Mouse (Mus musculus) liver, embryonic 11.5 days (tissue): ENCODE data around the gene Ppfibp1. TPM values are rescaled to one million over a fixed set of nuclear protein-coding genes. Genes with fewer than 3 reads are reported as not detected.

ENCODE experiments used
- ATAC-seq: fragments of 200-750 bp; cut with Nextera tagmentation; replicated peaks from 2 replicates; pipeline ENCODE4 v1.8.0; 2017; ENCODE audit warnings: moderate number of reproducible peaks, mild to moderate bottlenecking, moderate TSS enrichment, moderate library complexity; ENCODE audit not compliant: low FRiP score
- DNase-seq: peaks from one replicate; pipeline ENCODE4 v3.0.0-alpha.2; 2017; ENCODE audit warnings: low spot score
- H3K27ac ChIP-seq: fragments of 300-500 bp; sonication (generic); 2 replicates; pipeline ENCODE4 v1.5.1; 2014; ENCODE audit warnings: mild to moderate bottlenecking, low read depth, low read length, control low read depth
- H3K27me3 ChIP-seq: fragments of 300-500 bp; sonication (generic); replicated peaks from 2 replicates; pipeline ENCODE4 v1.6.1; 2014; ENCODE audit warnings: low read length, mixed read lengths; ENCODE audit not compliant: control insufficient read depth, insufficient read depth
- H3K36me3 ChIP-seq: fragments of 300-500 bp; sonication (generic); 2 replicates; pipeline ENCODE4 v1.6.1; 2014; ENCODE audit warnings: mild to moderate bottlenecking, low read length, moderate library complexity, mixed read lengths; ENCODE audit not compliant: control insufficient read depth, insufficient read depth
- H3K4me1 ChIP-seq: fragments of 300-500 bp; sonication (generic); replicated peaks from 2 replicates; pipeline ENCODE4 v1.6.1; 2014; ENCODE audit warnings: low read length, mixed read lengths; ENCODE audit not compliant: control insufficient read depth, insufficient read depth
- H3K4me2 ChIP-seq: fragments of 300-500 bp; sonication (generic); 2 replicates; pipeline ENCODE4 v1.6.1; 2014; ENCODE audit warnings: mild to moderate bottlenecking, control low read depth, moderate library complexity
- H3K4me3 ChIP-seq: fragments of 300-500 bp; sonication (generic); 2 replicates; pipeline ENCODE4 v1.5.1; 2014; ENCODE audit warnings: low read depth, low read length, control low read depth
- H3K9ac ChIP-seq: fragments of 300-500 bp; sonication (generic); 2 replicates; pipeline ENCODE4 v1.6.1; 2014; ENCODE audit warnings: low read depth, low read length, control low read depth
- H3K9me3 ChIP-seq: fragments of 300-500 bp; sonication (generic); 2 replicates; pipeline ENCODE4 v1.6.1; 2016; ENCODE audit warnings: low read length, inconsistent platforms, mixed read lengths; ENCODE audit not compliant: control insufficient read depth
- WGBS: fragments of 180-500 bp; shearing (Covaris S2); extraction: QIAGEN DNeasy Blood & Tissue Kit; methylation state at CpG from one replicate; pipeline ENCODE4 v1.1.7; 2014; 5-methylcytosine and 5-hydroxymethylcytosine counted together
- polyA plus RNA-seq: library from polyadenylated mRNA; unstranded; fragments of >200 nt; fragmentation: Nextera tagmentation; extraction: Ambion mirVana; gene quantifications from 2 replicates; pipeline ENCODE4 v1.2.1, GENCODE M21; 2014

Gene Ppfibp1
- 31.1 and 33.1 TPM in 2 replicates for polyA plus RNA-seq

DNA sequence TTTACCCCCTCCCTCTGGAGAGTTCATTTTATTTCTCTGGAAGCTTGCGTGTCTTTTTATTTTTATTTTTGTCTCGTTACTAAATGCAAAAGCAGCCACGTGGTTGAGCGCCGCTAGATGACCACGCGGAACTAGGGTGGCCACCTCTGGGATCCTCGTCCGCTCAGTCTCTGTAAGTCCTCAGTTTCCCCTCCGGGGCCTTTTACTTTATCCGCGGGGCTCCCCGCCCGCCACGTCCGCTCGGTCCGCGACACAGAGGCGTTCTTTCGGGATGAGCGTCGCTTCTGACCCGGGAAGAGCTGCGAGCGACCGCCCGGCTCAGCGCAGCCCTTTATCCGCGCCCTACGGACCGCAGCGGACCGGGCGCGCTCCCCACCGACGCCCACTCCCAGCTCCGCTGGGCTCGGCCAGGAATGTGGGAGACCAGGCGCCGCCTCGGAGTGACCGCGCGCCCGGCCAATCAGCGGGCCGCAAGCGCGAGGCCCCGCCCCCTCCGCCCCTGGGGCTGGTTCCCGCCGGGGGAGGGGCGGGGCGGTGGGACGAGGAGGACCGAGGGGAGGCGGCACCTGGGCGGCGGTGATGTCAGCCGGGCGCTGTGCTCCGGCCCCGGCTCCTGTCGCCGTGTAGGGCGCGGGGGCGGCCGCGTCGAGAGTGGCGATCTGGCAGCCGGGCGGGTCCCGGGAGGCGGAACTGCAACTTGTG is at the start of gene Ppfibp1:
Gene Ppfibp1, plus strand, starts transcription at position 530 of the 702 bp plus-strand sequence.
- under 1% methylated on average over 74 of the region's 80 CpGs for WGBS

DNA sequence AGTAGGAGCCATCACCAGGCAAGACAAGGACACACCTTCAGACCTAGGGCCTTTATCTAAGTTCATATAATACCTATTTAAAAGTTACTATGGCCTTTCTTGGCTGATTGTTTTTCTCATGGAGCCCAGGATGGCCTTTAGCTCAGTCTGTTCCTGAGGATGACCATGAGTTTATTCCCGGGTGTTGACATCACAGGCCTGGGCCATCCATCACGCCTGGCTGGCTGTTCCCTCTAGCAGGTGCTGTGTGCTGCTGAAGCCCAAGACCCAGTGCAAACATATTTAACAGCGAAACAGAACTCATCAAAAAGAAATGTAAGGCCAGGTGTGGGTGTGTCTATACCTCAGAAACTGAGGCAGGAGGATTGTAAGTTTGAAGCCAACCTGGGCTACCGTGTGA is 49.4 kb upstream of the Ppfibp1 start:
- ATAC-seq: no peak
- WGBS: 79% methylated on average over 4 of the region's 4 CpGs

More for the DNA sequence above, at the start of gene Ppfibp1:
- no peaks in the 10 kb centered on the region for H3K9me3 ChIP-seq
- peak within 1 kb of the TSS; percentile 71 for H3K4me3 ChIP-seq
- H3K4me1 ChIP-seq: peaks cover 16% of the 10 kb centered on the region
- H3K9ac ChIP-seq: peak within 1 kb of the TSS; percentile 80
- no peaks in the 10 kb centered on the region for H3K27me3 ChIP-seq
- H3K4me2 ChIP-seq: peak within 1 kb of the TSS; percentile 65
- ATAC-seq: peak; percentile 96
- H3K27ac ChIP-seq: peak within 1 kb of the TSS; percentile 58; the same call in 1 of the 2 replicates
- H3K36me3 ChIP-seq: no peaks in the 10 kb centered on the region
- DNase-seq: peak; percentile 93

DNA sequence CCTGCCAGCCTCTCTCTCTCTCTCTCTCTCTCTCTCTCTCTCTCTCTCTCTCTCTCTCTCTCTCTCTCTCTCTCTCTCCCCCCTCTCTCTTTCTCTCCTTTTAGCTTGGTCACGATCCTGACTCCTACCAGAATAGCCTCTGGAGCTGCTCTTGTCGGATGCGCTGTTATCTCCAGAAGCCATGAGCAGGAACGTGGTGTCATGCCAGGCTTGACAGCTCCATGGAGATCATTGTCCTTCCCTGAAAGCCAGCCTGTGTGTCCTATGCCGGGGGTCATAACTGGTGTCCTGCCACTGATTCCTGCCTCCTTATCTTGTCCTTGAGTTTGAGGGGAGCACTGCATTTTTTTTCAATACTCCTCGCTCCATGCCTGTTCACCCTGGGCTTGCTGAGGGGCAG is 43.4 kb upstream of the Ppfibp1 start:
- Histone ChIP-seq H3K27me3 (no peaks in the 10 kb centered on the region), H3K4me2 (no peak overlapping the region), H3K4me3 (no peak overlapping the region), H3K9me3 (no peaks in the 10 kb centered on the region), H3K4me1 (peaks cover 10% of the 10 kb centered on the region), H3K27ac (no peak overlapping the region), H3K36me3 (no peaks in the 10 kb centered on the region), H3K9ac (no peak overlapping the region)
- 59% methylated on average over 6 of the region's 6 CpGs for WGBS
- ATAC-seq (no peak), DNase-seq (no peak)

More for the DNA sequence above, 49.4 kb upstream of the Ppfibp1 start:
- Histone ChIP-seq H3K9ac (no peak overlapping the region), H3K27me3 (no peaks in the 10 kb centered on the region), H3K4me2 (no peak overlapping the region), H3K27ac (no peak overlapping the region), H3K36me3 (no peaks in the 10 kb centered on the region), H3K9me3 (no peaks in the 10 kb centered on the region), H3K4me3 (no peak overlapping the region), H3K4me1 (peaks cover 4% of the 10 kb centered on the region; the same call in 1 of the 2 replicates)
- no peak for DNase-seq

DNA sequence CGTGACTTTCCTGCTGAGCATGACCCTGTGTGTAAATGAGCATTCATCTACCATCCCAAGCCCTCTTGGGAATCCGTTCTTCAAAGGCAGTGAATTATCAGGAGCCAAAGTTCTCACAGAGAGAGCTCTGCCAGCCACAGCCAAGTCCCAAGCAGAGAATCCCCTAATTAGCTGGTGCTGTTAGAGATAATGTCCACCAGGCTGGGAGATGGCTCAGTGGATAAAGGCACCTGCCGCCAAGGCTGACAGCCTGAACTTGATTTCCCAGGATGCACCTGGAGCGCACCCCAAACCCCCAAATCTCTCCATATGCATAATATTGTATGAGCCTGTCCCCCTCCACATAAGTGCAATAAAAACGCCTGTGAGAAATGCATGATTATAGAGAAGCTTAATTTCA is 42.9 kb upstream of the Ppfibp1 start:
- peaks cover 11% of the 10 kb centered on the region for H3K4me1 ChIP-seq
- no peaks in the 10 kb centered on the region for H3K27me3 ChIP-seq
- H3K27ac ChIP-seq: no peak overlapping the region
- no peak for ATAC-seq
- no peaks in the 10 kb centered on the region for H3K9me3 ChIP-seq
- no peak overlapping the region for H3K4me2 ChIP-seq
- DNase-seq: no peak
- WGBS: 63% methylated on average over 5 of the region's 5 CpGs
- no peaks in the 10 kb centered on the region for H3K36me3 ChIP-seq
- no peak overlapping the region for H3K4me3 ChIP-seq
- no peak overlapping the region for H3K9ac ChIP-seq

DNA sequence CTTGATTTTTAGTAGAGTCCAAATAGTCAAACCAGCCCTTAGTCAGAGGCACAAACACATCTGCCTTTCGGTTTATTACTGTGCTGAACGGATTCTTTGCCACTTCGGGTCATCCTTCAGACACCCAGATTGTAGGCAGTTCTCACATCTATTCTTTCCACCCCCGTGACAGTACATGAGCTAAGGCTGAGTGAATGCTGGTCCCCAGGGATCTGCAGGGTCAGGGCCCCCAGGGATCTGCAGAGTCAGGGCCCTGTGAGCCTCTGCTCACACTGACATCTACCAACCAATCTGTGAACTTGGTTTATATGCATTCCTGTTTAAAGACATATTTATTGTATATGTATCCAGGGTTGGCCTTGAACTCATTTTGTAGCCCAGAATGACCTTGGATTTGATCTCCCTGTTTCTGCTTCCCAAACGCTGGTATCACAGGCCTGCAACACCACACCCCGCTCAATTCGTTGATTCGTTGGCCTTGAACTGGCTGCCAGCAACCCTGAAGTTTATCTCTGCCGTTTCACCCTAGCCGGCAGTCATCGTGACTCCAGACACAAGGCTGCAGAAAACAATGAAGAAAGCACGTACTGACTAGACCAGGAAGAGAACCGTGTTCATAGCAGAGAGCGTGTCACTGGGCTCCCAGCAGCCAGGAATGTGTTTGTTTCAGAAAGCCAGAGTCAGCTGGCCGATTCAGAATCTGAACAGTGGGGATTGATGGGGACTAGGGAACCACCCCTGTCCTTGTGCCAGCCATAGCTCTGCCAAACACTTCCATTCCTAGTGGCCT is 42.1 kb upstream of the Ppfibp1 start:
- WGBS: 62% methylated on average over 15 of the region's 15 CpGs
- ATAC-seq: 0 out of 2 replicates have a peak, but pooled peaks have one; percentile 3
- no peak overlapping the region for H3K4me2 ChIP-seq
- no peak overlapping the region for H3K4me3 ChIP-seq
- H3K27ac ChIP-seq: no peak overlapping the region
- no peaks in the 10 kb centered on the region for H3K9me3 ChIP-seq
- DNase-seq: no peak
- H3K36me3 ChIP-seq: no peaks in the 10 kb centered on the region
- H3K9ac ChIP-seq: no peak overlapping the region
- no peaks in the 10 kb centered on the region for H3K27me3 ChIP-seq
- peaks cover 16% of the 10 kb centered on the region for H3K4me1 ChIP-seq

DNA sequence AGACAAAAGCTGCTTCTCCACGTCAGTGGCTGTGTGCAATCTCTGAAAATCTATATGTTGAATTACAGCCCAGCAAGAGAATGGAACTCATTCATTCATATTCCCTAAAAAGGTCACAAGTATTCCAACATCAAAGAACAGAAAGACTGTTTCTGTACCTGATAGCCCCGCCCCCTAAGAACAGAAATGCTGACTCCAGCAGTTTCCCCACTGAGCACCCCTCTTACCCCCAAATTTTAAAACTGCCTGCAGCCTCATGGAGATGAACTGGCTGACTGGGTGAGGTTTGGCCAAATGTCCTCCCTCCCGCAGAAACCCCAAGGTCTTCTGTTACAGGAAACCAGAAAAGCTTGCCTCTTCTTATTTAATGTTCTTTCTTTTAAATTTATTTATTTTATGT is 40.9 kb upstream of the Ppfibp1 start:
- Histone ChIP-seq H3K27me3 (no peaks in the 10 kb centered on the region), H3K27ac (no peak overlapping the region), H3K9me3 (no peaks in the 10 kb centered on the region), H3K36me3 (no peaks in the 10 kb centered on the region), H3K4me1 (peaks cover 14% of the 10 kb centered on the region), H3K9ac (no peak overlapping the region), H3K4me2 (no peak overlapping the region), H3K4me3 (no peak overlapping the region)
- DNase-seq: no peak
- ATAC-seq: no peak
- WGBS: 80% methylated on average over 3 of the region's 3 CpGs

DNA sequence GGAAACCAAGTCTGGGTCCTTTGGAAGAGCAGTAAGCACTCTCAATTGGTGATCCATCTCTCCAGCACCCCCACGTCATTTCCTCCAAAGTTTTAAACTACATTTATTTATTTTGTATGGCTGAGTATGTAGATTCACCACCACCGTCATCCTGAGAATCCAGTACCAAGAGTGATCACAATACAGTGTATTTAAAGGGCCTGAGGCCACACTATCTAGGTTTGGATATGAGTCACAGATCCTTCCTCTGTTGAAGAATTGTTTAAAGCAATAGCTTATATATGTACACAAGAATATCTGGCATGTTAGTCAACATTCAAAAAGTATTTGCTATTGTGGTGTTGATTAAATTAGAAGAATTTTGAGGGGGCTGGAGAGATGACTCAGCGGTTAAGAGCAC is 40.0 kb upstream of the Ppfibp1 start:
- DNase-seq (no peak), ATAC-seq (no peak)
- 76% methylated on average over 3 of the region's 3 CpGs for WGBS
- Histone ChIP-seq H3K36me3 (no peaks in the 10 kb centered on the region), H3K4me2 (no peak overlapping the region), H3K27me3 (no peaks in the 10 kb centered on the region), H3K27ac (no peak overlapping the region), H3K9me3 (no peaks in the 10 kb centered on the region), H3K9ac (no peak overlapping the region), H3K4me1 (peaks cover 12% of the 10 kb centered on the region), H3K4me3 (no peak overlapping the region)

DNA sequence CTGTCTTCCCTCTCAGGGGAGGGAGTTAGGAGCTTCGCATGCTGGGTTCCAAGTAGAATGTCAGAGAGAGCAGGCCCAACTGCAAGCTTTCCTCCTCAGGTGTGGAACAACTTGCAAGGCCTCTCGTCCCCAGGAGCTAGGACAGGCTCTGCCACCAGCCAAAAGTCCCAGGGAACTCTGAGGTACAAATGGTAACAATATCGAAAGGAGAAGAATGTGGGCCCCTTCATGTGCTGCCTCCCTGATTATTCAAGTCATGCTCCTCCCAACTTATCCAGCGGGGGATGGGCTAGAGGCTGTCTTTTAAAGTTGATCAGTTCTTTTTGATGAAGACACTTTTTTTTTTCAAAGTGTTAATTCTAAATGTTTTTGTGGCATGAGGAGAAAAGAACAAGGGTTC is 38.2 kb upstream of the Ppfibp1 start, which contains the start of gene Smco2:
Gene Smco2, plus strand, starts transcription at position 55 of the 400 bp plus-strand sequence.
- Histone ChIP-seq H3K27me3 (no peaks in the 10 kb centered on the region), H3K9me3 (no peaks in the 10 kb centered on the region), H3K4me1 (peaks cover 12% of the 10 kb centered on the region), H3K27ac (peak within 1 kb of the TSS; percentile 41; the same call in 1 of the 2 replicates), H3K36me3 (no peaks in the 10 kb centered on the region), H3K4me3 (no peak within 1 kb of the TSS), H3K4me2 (peak within 1 kb of the TSS; percentile 28), H3K9ac (0 out of 2 replicates have a peak within 1 kb of the TSS, but pooled peaks have one; percentile 31)
- DNase-seq (no peak), ATAC-seq (peak; percentile 67)
- WGBS: 66% methylated on average over 4 of the region's 4 CpGs
